Mouse (Mus musculus) gonadal fat pad, adult 2 months (tissue): ENCODE measurements around the gene Acad12. TPM values are rescaled to one million over a fixed set of nuclear protein-coding genes. Genes with fewer than 3 reads are reported as not detected.
"Not testable (repeated sequence)": the region's sequence is repeated elsewhere in the genome, so short reads cannot be mapped to it uniquely, and the experiment has no call there.

Experiments
- DNase-seq: peaks from one replicate; pipeline ENCODE4 v3.0.0-alpha.2; 2012; ENCODE audit warnings: low read depth
- polyA plus RNA-seq: library from polyadenylated mRNA; depleted of rRNA; stranded (reverse); fragments of >200 nt; gene quantifications from 2 replicates; pipeline ENCODE4 v1.2.3, GENCODE M21; 2012; rRNA removed

Gene Acad12
- 17.4 and 21.3 TPM in 2 replicates for polyA plus RNA-seq

GRCm38 (mm10) chr5:121618592-121619513 lies at the start of gene Acad12:
TSS of gene Acad12 (minus strand) at chr5:121618938.
- DNase-seq = no peak

GRCm38 (mm10) chr5:121668411-121668810 lies 49.7 kb upstream of the Acad12 start:
- no peak for DNase-seq

GRCm38 (mm10) chr5:121667067-121667466 lies 48.3 kb upstream of the Acad12 start:
- no peak for DNase-seq

GRCm38 (mm10) chr5:121664971-121665370 lies 46.2 kb upstream of the Acad12 start:
- DNase-seq = no peak

GRCm38 (mm10) chr5:121664078-121664477 lies 45.3 kb upstream of the Acad12 start:
- DNase-seq = no peak

- no peak for DNase-seq
These were observed 44.7 kb upstream of the Acad12 start for GRCm38 (mm10) chr5:121663456-121663855.

GRCm38 (mm10) chr5:121661494-121661893 lies 42.8 kb upstream of the Acad12 start:
- no peak for DNase-seq

- DNase-seq = no peak
These were observed 42.1 kb upstream of the Acad12 start for GRCm38 (mm10) chr5:121660897-121661254.

- DNase-seq = no peak
These were observed 41.5 kb upstream of the Acad12 start, which contains the start of the genes Acad10 and Brap for GRCm38 (mm10) chr5:121660059-121660896. TSS of gene Acad10 (minus strand) at chr5:121660514. TSS of gene Brap (plus strand) at chr5:121660563.

- DNase-seq = not testable (repeated sequence)
These were observed 38.9 kb upstream of the Acad12 start for GRCm38 (mm10) chr5:121657656-121658055.

- DNase-seq = not testable (repeated sequence)
These were observed 38.1 kb upstream of the Acad12 start for GRCm38 (mm10) chr5:121656866-121657265.

GRCm38 (mm10) chr5:121654526-121654925 lies 35.8 kb upstream of the Acad12 start:
- no peak for DNase-seq

GRCm38 (mm10) chr5:121649134-121649533 lies 30.4 kb upstream of the Acad12 start:
- no peak for DNase-seq

- DNase-seq = no peak
These were observed 20.9 kb upstream of the Acad12 start for GRCm38 (mm10) chr5:121639601-121640000.

- peak; percentile 83 for DNase-seq
These were observed 18.6 kb upstream of the Acad12 start for GRCm38 (mm10) chr5:121637296-121637695.

- no peak for DNase-seq
These were observed 15.9 kb upstream of the Acad12 start for GRCm38 (mm10) chr5:121634668-121635067.

- DNase-seq = no peak
These were observed 14.1 kb upstream of the Acad12 start for GRCm38 (mm10) chr5:121632804-121633203.

GRCm38 (mm10) chr5:121631106-121631647 lies 12.4 kb upstream of the Acad12 start:
- not testable (repeated sequence) for DNase-seq

- DNase-seq = no peak
These were observed 9.1 kb upstream of the Acad12 start for GRCm38 (mm10) chr5:121627871-121628270.

GRCm38 (mm10) chr5:121623241-121623640 lies 4.5 kb upstream of the Acad12 start:
- DNase-seq = no peak

- DNase-seq = no peak
These were observed 2.4 kb upstream of the Acad12 start for GRCm38 (mm10) chr5:121621102-121621501.

GRCm38 (mm10) chr5:121614921-121615320 lies 3.8 kb downstream of the Acad12 start:
- DNase-seq = not testable (repeated sequence)
